Mouse (Mus musculus) liver, postnatal 0 days (tissue): ENCODE results near the gene Ube3c.

Experiments used
- CTCF ChIP-seq: sonication (generic); IDR thresholded peaks from 2 replicates; pipeline ENCODE4 v1.5.1; 2016; ENCODE audit warnings: antibody characterized with exemption, low read depth
- EP300 ChIP-seq: IDR thresholded peaks from 2 replicates; pipeline ENCODE4 v1.6.1; 2016; ENCODE audit warnings: antibody characterized with exemption, low read depth, mild to moderate bottlenecking

GRCm38 (mm10) chr5:29606546-29606945 lies 37.5 kb downstream of the Ube3c start:
- TF ChIP-seq EP300 (no peak), CTCF (no peak)
